Mouse (Mus musculus) frontal cortex, postnatal 10 days (tissue): ENCODE results near the gene Il7r.
"Not testable (repeated sequence)": the region's sequence is repeated elsewhere in the genome, so short reads cannot be mapped to it uniquely, and the experiment has no call there.

Experiments
- DNase-seq, 2 experiments: peaks; one replicate each; pipeline ENCODE4 v3.0.0; 2022; ENCODE audit warnings: low spot score in 2 of 2, mixed read lengths in 1 of 2

Il7r gene

GRCm38 (mm10) chr15:9530076-9530475 is at the start of gene Il7r:
Il7r (minus strand) TSS chr15:9530176.
- no peak for DNase-seq

DNA sequence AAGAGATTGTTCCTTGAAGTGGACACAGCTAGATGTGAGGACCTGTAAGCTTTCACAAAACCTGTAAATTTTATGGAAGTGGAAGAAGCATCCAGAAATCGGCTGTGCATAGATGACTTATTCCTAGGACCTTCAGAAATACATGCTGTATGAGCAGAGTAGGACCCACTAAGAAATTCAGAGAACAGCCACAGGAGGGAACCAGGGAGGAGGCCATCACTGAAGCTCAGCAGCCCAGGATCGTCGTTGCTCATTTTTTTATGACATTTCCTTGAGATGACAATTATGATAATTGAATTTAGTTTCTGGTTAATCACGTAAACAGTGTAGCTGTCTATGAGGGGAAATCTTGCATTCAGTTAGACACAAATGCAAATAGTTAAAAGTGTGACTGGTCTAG is 47.3 kb upstream of the Il7r start:
- DNase-seq, result no peak

DNA sequence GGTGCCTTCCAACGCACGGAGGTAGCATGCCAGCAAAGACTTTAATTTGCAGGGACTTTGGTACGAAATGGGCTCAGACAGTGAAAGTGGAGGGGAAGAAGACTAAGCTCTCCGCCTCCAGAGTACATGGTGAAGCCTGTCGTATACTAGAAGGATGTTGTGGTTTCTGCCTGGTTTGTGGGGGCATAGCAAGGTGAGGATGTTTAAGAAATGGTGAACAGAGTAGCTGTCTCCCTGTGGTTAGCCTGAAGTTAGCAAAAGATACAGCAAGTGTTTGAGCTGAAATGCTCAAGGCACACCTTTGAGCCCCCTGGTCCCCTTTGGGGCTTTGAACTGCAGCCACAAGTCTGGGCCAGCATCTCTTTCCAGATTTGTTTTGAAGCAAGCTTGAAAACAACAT is 44.8 kb upstream of the Il7r start:
- DNase-seq, result no peak

DNA sequence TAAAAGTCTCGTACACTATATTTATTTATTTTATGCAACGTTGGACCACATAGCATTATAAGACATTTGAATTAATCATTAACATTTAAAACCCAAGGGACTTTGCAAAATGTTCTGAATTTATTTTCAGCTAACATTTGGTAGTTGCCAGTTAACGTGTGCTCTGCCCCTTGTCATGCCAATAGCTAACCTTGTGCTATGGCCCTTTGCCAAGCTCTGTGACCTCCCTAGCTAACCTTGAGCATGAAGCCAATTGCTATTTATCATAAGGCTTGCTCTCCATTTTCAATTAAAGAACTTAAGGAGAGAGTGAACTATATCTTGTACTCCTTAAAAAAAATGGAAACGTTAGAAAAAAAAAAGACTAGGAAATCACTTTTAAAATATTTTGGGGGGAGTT is 43.4 kb upstream of the Il7r start:
- DNase-seq, result no peak

- DNase-seq, result no peak
These were observed 42.7 kb upstream of the Il7r start for GRCm38 (mm10) chr15:9572664-9573063.

DNA sequence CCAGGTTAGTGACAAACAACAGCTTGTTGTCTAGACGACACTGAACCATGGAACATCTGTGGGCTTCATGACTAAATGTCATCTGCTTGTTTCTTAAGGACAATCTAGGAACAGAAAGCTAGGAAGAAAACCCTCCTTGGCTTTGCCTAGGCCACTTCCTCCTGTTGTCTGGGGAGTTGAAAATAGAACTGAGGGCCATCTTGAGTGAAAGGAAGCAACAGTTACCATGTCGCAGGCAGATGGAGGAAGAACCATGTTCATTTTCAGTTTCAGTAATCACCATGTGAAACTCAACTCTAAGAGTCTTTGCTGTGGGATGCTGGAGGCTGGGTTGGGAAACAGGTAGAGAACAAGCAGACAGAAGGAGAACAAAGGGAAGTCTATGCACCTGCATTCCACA is 41.9 kb upstream of the Il7r start:
- DNase-seq, result no peak

- DNase-seq, result no peak
These were observed 37.3 kb upstream of the Il7r start for GRCm38 (mm10) chr15:9567316-9567715.

DNA sequence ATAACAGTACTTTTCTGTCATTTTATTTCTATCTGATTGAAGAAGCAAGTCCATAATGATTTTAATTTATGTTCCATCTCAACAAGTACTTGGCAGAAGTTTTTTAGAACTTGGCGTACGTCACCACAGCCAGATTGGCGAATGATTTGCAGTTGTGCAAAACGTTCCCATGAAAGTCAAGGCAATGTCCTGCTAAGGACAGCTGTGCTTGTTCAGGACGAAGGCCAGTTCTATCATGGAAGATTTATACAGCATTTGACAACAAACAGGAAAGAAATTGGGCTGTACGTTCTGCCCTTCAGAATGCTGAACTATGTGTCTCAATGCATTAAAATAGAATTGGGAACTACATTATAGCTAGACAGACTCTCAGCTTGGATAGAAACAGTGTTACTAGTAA is 35.4 kb upstream of the Il7r start:
- DNase-seq, result no peak

- no peak for DNase-seq
These were observed 34.2 kb upstream of the Il7r start for GRCm38 (mm10) chr15:9564156-9564555.

- DNase-seq, result not testable (repeated sequence)
These were observed 27.3 kb upstream of the Il7r start for GRCm38 (mm10) chr15:9557264-9557663.

DNA sequence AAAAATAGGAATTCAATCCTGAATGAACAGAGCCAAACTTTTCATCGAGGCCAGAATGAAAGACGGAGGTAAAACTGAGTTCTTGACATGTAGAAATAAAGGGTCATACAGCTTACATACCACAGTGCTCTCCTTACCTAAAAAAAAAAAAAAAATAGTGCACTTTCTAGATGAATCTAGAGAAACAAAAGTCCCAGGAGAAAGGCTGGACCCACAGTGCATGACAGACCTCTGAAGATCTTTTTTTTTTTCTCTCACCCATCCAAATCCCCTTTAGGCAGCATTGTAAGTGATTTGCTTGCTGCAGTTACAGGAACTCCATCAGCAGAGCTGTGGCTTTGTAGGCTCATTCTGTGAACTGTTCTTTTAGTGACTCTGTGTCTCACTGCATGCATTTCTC is 19.0 kb upstream of the Il7r start:
- no peak for DNase-seq

GRCm38 (mm10) chr15:9535200-9535599 is 5.2 kb upstream of the Il7r start:
- no peak for DNase-seq

GRCm38 (mm10) chr15:9533356-9533902 is 3.5 kb upstream of the Il7r start:
- no peak for DNase-seq

- no peak for DNase-seq
These were observed 330 bp downstream of the Il7r start for GRCm38 (mm10) chr15:9529646-9530045.

DNA sequence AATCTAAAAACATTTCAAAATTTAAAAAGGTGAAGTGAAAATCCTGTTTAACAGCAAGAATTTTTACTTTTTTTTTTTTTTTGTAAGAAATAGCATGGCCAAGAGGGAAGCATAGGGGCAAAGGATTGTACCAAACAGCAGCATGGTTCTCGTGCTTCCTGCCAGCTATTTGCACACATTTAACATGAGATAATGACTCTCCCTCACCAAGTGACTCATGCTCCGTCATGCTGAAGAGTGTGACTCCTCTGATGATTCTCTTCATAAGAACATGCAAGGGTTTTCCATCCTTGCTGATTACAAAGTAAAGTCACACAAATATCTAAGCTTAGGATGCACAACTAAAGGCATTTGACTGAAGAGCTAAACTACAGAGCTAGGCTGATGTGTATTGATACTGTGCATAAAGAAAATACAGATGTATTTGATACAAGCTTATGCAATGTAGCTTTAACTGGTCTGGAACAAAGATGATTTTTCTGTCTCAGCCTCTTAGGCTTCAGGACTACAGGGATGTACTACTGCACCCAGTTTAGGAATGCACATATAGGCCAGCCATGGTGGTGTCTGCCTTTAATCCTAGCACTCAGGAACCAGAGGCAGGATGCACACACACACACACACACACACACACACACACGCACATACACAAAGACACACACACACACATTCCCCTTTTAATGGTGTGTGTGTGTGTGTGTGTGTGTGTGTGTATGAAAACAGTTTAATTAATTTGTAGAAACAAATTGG is 1.6 kb downstream of the Il7r start:
- no peak for DNase-seq

DNA sequence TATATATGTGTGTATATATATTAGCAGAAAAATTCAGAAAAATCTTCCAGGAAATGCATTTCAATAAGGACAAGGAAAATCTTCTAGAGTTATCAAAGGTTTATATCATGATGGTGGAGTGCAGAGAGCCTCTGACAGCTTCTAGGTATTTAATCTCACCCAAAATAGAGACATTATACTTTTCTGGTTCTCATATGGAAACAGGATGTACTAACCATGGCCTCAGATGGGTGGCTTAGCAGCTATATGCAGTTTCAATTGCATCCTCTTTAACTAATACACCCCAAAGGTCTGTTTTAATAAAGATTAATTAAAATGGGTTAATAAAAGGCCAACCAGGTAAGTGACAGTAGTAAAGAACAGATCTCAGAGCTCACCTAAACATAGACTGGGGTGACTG is 3.6 kb downstream of the Il7r start:
- no peak for DNase-seq

- DNase-seq, result no peak
These were observed 5.1 kb downstream of the Il7r start for GRCm38 (mm10) chr15:9524907-9525306.

GRCm38 (mm10) chr15:9523956-9524355 is 6.0 kb downstream of the Il7r start:
- DNase-seq, result no peak

DNA sequence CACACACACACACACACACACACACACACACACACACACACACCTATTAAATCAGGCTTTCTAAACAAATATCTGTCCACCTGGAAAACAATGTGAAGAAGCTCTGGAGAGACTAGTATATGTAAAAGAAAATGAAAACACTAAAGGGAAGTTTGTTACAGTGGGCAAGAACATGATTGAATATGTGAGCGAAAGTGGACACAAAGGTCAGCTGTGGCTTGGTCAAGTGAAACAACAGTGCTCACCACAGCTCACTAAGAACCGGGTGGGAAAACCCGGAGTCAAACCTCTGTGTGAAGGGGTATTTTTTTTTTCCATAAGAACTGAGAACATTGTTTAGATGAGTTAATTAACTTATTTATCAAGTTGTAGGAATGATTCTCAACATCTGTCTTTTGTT is 6.9 kb downstream of the Il7r start:
- no peak for DNase-seq

GRCm38 (mm10) chr15:9492077-9492476 is 37.9 kb downstream of the Il7r start:
- no peak for DNase-seq

DNA sequence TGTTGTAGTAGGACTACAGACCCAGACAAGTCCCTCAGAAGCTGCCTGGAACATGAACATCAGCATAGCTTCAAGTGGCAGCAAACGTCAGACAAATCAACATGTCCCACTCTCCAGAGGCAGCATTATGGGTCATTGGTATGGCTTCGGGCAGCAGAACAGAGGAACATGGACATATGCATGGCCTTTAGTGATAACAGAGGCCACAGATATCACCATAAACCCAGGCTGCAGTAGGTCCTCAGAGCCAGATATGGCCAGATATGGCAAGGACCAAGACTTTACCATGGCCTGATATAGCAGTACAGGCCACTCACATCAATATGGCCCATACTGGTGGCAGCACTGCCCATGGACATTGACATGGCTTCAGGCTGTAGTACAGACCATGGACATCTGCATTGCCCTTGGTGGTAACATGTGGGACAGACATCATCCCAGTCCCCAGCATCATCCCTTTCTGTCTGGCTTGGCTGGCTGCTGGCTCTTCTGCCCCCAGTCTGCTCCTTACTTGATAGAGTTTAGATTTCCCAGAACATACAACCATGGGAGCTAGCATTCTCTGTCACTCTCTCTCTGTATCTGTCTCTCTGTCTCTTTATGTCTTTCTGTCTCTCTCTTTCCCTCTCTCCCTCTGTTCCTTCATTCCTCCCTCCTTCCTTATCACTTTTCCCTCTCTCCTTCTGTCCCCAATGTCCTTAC is 40.4 kb downstream of the Il7r start:
- DNase-seq, result no peak

DNA sequence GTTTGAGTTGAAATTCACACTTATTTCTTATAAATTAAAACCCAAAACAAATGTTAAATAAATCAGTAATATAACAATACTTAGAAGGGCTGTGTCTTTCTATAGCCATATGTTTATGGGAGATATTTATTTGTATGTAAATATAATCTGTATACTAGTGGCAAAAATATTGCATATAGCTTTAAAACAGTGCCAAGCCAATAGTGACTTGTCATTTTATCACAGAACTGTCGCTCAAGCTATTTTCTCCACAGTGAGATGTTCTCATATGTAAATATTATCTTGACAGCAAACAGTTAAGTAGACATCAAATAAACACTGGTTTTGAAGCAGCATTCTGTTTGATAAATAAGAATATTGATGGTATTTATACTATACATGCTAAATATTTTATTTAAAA is 56.8 kb downstream of the Il7r start:
- no peak for DNase-seq

DNA sequence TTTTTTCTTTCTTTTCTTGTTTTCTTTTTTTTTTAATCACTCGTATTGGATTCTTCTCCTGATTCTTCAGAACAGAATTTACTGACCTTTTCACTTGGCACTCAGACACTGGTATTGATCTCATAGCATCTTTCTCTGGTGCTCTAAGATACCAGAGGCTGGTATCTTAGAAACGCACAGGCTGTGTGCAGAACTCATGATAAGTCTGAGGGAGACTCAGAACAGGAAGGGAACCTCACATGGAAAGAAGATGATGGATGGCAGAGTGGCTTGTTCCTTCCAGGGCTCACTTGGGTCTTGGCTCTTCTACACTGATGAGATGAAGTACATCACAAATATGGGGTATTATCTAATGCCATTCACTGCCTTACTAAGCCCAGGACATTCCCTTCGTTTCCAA is 57.4 kb downstream of the Il7r start:
- DNase-seq, result no peak
